Mouse (Mus musculus): Measurements from ENCODE around the gene D630045J12Rik. TPM values are rescaled to one million over a fixed set of nuclear protein-coding genes. Genes with fewer than 3 reads are reported as not detected.

Gene D630045J12Rik
- polyA plus RNA-seq, 1 experiment from 2014 or later: 18.8 TPM

GRCm38 (mm10) chr6:38244806-38245205 lies 9.0 kb downstream of the D630045J12Rik start:
- Histone ChIP-seq H3K36me3 (replicated peaks; ENCODE audit: control insufficient read depth, insufficient read depth) (no peaks in the 10 kb centered on the region), H3K4me3 (replicated peaks; ENCODE audit: low read length) (no peak overlapping the region), H3K27me3 (ENCODE audit: control insufficient read depth, insufficient read depth, low read length) (no peaks in the 10 kb centered on the region), H3K4me1 (replicated peaks; ENCODE audit: control insufficient read depth, insufficient read depth, low read length) (peaks cover 33% of the 10 kb centered on the region), H3K27ac (no peak overlapping the region), H3K9me3 (ENCODE audit: control insufficient read depth, low read length) (no peaks in the 10 kb centered on the region), H3K4me2 (replicated peaks) (no peak overlapping the region), H3K9ac (no peak overlapping the region)
- ATAC-seq (ENCODE audit: low FRiP score) (no peak), DNase-seq (ENCODE audit: low spot score) (no peak)
- 94% methylated on average over 3 of the region's 3 CpGs for WGBS

- H3K9me3 ChIP-seq (ENCODE audit: control insufficient read depth, low read length): no peaks in the 10 kb centered on the region
- no peaks in the 10 kb centered on the region for H3K27me3 ChIP-seq (ENCODE audit: control insufficient read depth, insufficient read depth, low read length)
- H3K9ac ChIP-seq: no peak overlapping the region
- DNase-seq (ENCODE audit: low spot score) (no peak), ATAC-seq (ENCODE audit: low FRiP score) (no peak)
- H3K4me2 ChIP-seq (replicated peaks): no peak overlapping the region
- H3K36me3 ChIP-seq (replicated peaks; ENCODE audit: control insufficient read depth, insufficient read depth): no peaks in the 10 kb centered on the region
- no peak overlapping the region for H3K27ac ChIP-seq
- peaks cover 29% of the 10 kb centered on the region for H3K4me1 ChIP-seq (replicated peaks; ENCODE audit: control insufficient read depth, insufficient read depth, low read length)
- no peak overlapping the region for H3K4me3 ChIP-seq (replicated peaks; ENCODE audit: low read length)
- 80% methylated on average over 3 of the region's 3 CpGs for WGBS
These were observed 9.6 kb downstream of the D630045J12Rik start for GRCm38 (mm10) chr6:38244167-38244566.

GRCm38 (mm10) chr6:38242833-38243232 lies 11.0 kb downstream of the D630045J12Rik start:
- no peaks in the 10 kb centered on the region for H3K36me3 ChIP-seq (replicated peaks; ENCODE audit: control insufficient read depth, insufficient read depth)
- H3K4me3 ChIP-seq (replicated peaks; ENCODE audit: low read length): no peak overlapping the region
- H3K9ac ChIP-seq: no peak overlapping the region
- H3K4me2 ChIP-seq (replicated peaks): no peak overlapping the region
- 82% methylated on average over 5 of the region's 5 CpGs for WGBS
- DNase-seq (ENCODE audit: low spot score) (no peak), ATAC-seq (ENCODE audit: low FRiP score) (no peak)
- no peaks in the 10 kb centered on the region for H3K27me3 ChIP-seq (ENCODE audit: control insufficient read depth, insufficient read depth, low read length)
- H3K4me1 ChIP-seq (replicated peaks; ENCODE audit: control insufficient read depth, insufficient read depth, low read length): peaks cover 21% of the 10 kb centered on the region
- no peaks in the 10 kb centered on the region for H3K9me3 ChIP-seq (ENCODE audit: control insufficient read depth, low read length)
- H3K27ac ChIP-seq: no peak overlapping the region

DNA sequence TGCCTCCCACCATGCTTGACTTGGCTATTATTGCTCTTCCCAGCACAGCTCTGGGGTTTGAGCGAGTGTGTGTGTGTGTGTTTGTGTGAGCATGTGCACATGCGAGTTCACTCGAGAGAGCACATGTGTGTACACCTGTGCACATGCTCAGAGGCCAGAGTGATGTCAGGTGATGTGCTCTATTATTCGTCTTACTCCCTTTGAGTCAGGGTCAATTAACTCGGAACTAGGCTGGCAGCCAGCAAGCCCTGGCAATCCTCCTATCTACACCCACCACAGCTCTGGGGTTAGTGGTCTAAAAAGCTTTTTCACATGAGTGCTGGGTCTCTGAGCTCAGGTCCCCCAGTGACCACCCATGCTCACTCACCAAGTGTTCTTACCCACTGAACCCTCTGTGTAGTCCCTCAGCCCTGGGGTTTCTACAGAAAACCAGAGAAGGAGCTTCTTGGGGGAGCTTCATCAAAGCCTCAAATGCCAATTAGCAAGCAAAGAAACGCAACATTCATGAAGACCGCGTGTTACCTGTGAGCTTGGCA lies 11.4 kb downstream of the D630045J12Rik start:
- ATAC-seq (ENCODE audit: low FRiP score) (no peak), DNase-seq (ENCODE audit: low spot score) (no peak)
- 65% methylated on average over 8 of the region's 8 CpGs for WGBS
- no peaks in the 10 kb centered on the region for H3K27me3 ChIP-seq (ENCODE audit: control insufficient read depth, insufficient read depth, low read length)
- no peak overlapping the region for H3K27ac ChIP-seq
- no peak overlapping the region for H3K4me2 ChIP-seq (replicated peaks)
- peaks cover 17% of the 10 kb centered on the region for H3K4me1 ChIP-seq (replicated peaks; ENCODE audit: control insufficient read depth, insufficient read depth, low read length)
- no peaks in the 10 kb centered on the region for H3K9me3 ChIP-seq (ENCODE audit: control insufficient read depth, low read length)
- no peak overlapping the region for H3K4me3 ChIP-seq (replicated peaks; ENCODE audit: low read length)
- H3K9ac ChIP-seq: no peak overlapping the region
- H3K36me3 ChIP-seq (replicated peaks; ENCODE audit: control insufficient read depth, insufficient read depth): no peaks in the 10 kb centered on the region

GRCm38 (mm10) chr6:38241508-38241907 lies 12.3 kb downstream of the D630045J12Rik start:
- no peak for ATAC-seq (ENCODE audit: low FRiP score)
- Histone ChIP-seq H3K9ac (no peak overlapping the region), H3K27ac (no peak overlapping the region), H3K27me3 (ENCODE audit: control insufficient read depth, insufficient read depth, low read length) (no peaks in the 10 kb centered on the region), H3K4me2 (replicated peaks) (no peak overlapping the region), H3K4me3 (replicated peaks; ENCODE audit: low read length) (no peak overlapping the region), H3K36me3 (replicated peaks; ENCODE audit: control insufficient read depth, insufficient read depth) (no peaks in the 10 kb centered on the region), H3K4me1 (replicated peaks; ENCODE audit: control insufficient read depth, insufficient read depth, low read length) (peaks cover 17% of the 10 kb centered on the region), H3K9me3 (ENCODE audit: control insufficient read depth, low read length) (no peaks in the 10 kb centered on the region)
- no peak for DNase-seq (ENCODE audit: low spot score)
- 90% methylated on average over 4 of the region's 4 CpGs for WGBS

GRCm38 (mm10) chr6:38240618-38241017 lies 13.2 kb downstream of the D630045J12Rik start:
- Histone ChIP-seq H3K27me3 (ENCODE audit: control insufficient read depth, insufficient read depth, low read length) (no peaks in the 10 kb centered on the region), H3K4me2 (replicated peaks) (no peak overlapping the region), H3K9ac (no peak overlapping the region), H3K4me1 (replicated peaks; ENCODE audit: control insufficient read depth, insufficient read depth, low read length) (peaks cover 17% of the 10 kb centered on the region), H3K36me3 (replicated peaks; ENCODE audit: control insufficient read depth, insufficient read depth) (no peaks in the 10 kb centered on the region), H3K9me3 (ENCODE audit: control insufficient read depth, low read length) (no peaks in the 10 kb centered on the region), H3K27ac (no peak overlapping the region), H3K4me3 (replicated peaks; ENCODE audit: low read length) (no peak overlapping the region)
- WGBS: 74% methylated on average over 5 of the region's 5 CpGs
- ATAC-seq (ENCODE audit: low FRiP score) (0 out of 2 replicates have a peak, but pooled peaks have one; percentile 24), DNase-seq (ENCODE audit: low spot score) (no peak)

DNA sequence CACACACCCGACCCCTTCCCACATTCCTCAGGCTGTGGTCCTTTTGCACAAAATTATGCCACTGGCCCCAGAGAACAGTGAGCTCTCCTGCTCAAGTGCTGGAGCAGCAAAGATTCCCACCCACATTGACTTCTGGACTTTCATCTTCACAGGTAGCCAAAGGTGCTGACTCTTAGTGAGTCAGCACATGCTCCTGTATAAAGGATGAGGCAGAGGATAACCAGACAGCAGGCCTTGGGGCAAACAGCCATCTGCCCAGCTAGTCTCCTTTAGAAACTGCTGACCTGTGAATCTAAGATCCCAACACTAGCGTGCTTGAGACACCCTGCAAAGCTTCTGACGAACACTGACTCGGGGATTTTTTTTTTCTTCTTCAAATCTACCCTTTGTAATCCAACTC lies 15.4 kb downstream of the D630045J12Rik start:
- ATAC-seq (ENCODE audit: low FRiP score) (no peak), DNase-seq (ENCODE audit: low spot score) (no peak)
- Histone ChIP-seq H3K27ac (no peak overlapping the region), H3K4me1 (replicated peaks; ENCODE audit: control insufficient read depth, insufficient read depth, low read length) (peaks cover 12% of the 10 kb centered on the region), H3K4me3 (replicated peaks; ENCODE audit: low read length) (no peak overlapping the region), H3K4me2 (replicated peaks) (no peak overlapping the region), H3K36me3 (replicated peaks; ENCODE audit: control insufficient read depth, insufficient read depth) (no peaks in the 10 kb centered on the region), H3K27me3 (ENCODE audit: control insufficient read depth, insufficient read depth, low read length) (no peaks in the 10 kb centered on the region), H3K9ac (no peak overlapping the region), H3K9me3 (ENCODE audit: control insufficient read depth, low read length) (no peaks in the 10 kb centered on the region)
- 72% methylated on average over 4 of the region's 4 CpGs for WGBS

DNA sequence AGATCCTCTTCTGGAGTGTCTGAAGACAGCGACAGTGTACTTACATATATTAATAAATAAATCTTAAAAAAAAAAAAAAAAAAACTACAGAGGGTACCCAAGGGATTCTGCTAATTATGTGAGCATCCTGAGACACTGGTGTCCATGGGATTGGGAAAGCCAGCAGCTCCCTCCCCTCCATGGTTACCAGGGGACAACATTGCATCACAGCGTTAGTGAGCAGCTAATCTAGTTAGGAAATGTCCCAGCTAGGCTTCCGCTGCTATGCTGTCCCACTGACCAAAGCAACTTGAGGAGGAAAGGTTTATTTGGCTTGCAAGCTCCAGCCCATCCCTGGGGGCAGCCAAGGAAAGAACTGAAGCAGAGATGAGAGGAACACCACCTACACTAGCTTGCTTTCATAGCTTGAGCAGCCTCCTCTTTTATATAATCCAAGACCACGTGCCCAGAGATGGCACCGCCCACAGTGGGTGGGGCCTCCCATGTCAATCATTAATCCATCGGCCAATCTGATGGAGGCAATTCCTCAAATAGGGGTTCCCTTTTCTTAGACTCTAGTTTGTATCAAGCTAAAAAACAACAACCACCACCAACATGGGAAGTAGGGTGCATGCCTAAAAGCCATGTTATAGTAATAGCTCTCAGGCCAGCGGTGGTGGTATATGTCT lies 17.7 kb downstream of the D630045J12Rik start:
- H3K4me2 ChIP-seq (replicated peaks): no peak overlapping the region
- 78% methylated on average over 7 of the region's 7 CpGs for WGBS
- no peaks in the 10 kb centered on the region for H3K27me3 ChIP-seq (ENCODE audit: control insufficient read depth, insufficient read depth, low read length)
- H3K27ac ChIP-seq: no peak overlapping the region
- H3K36me3 ChIP-seq (replicated peaks; ENCODE audit: control insufficient read depth, insufficient read depth): no peaks in the 10 kb centered on the region
- no peaks in the 10 kb centered on the region for H3K9me3 ChIP-seq (ENCODE audit: control insufficient read depth, low read length)
- H3K9ac ChIP-seq: no peak overlapping the region
- H3K4me1 ChIP-seq (replicated peaks; ENCODE audit: control insufficient read depth, insufficient read depth, low read length): peaks cover 23% of the 10 kb centered on the region
- H3K4me3 ChIP-seq (replicated peaks; ENCODE audit: low read length): no peak overlapping the region
- DNase-seq (ENCODE audit: low spot score) (no peak), ATAC-seq (ENCODE audit: low FRiP score) (no peak)

DNA sequence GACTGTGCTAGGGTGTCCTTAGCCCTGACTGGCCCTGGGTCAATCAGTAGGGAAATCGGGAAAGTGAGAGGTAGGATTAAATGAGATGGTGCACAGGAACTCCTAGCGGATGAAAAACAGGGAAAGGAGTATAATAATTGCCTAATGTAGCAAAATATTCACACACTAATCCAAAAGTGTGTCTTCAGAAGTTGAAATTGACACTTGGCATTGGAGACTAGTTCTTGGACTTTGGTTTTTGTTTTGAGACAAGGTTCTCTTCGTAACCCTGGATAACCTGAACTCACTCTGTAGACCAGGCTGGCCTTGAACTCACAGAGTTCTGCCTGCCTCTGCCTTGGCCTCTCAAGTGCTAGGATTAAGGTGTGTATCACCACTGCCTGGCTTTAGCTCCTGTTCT lies 20.0 kb downstream of the D630045J12Rik start:
- no peaks in the 10 kb centered on the region for H3K27me3 ChIP-seq (ENCODE audit: control insufficient read depth, insufficient read depth, low read length)
- H3K36me3 ChIP-seq (replicated peaks; ENCODE audit: control insufficient read depth, insufficient read depth): no peaks in the 10 kb centered on the region
- H3K9ac ChIP-seq: no peak overlapping the region
- ATAC-seq (ENCODE audit: low FRiP score) (no peak), DNase-seq (ENCODE audit: low spot score) (no peak)
- H3K27ac ChIP-seq: no peak overlapping the region
- 95% methylated on average over 3 of the region's 3 CpGs for WGBS
- no peak overlapping the region for H3K4me2 ChIP-seq (replicated peaks)
- H3K4me3 ChIP-seq (replicated peaks; ENCODE audit: low read length): no peak overlapping the region
- peaks cover 3% of the 10 kb centered on the region; the same call in 1 of the 2 replicates for H3K9me3 ChIP-seq (ENCODE audit: control insufficient read depth, low read length)
- H3K4me1 ChIP-seq (replicated peaks; ENCODE audit: control insufficient read depth, insufficient read depth, low read length): peaks cover 14% of the 10 kb centered on the region
